Mouse (Mus musculus): ENCODE measurements around the gene Sfxn5. TPM values are rescaled to one million over a fixed set of nuclear protein-coding genes. Genes with fewer than 3 reads are reported as not detected.

Sfxn5 gene
- polyA plus RNA-seq, 1 experiment = 0.63 TPM

DNA sequence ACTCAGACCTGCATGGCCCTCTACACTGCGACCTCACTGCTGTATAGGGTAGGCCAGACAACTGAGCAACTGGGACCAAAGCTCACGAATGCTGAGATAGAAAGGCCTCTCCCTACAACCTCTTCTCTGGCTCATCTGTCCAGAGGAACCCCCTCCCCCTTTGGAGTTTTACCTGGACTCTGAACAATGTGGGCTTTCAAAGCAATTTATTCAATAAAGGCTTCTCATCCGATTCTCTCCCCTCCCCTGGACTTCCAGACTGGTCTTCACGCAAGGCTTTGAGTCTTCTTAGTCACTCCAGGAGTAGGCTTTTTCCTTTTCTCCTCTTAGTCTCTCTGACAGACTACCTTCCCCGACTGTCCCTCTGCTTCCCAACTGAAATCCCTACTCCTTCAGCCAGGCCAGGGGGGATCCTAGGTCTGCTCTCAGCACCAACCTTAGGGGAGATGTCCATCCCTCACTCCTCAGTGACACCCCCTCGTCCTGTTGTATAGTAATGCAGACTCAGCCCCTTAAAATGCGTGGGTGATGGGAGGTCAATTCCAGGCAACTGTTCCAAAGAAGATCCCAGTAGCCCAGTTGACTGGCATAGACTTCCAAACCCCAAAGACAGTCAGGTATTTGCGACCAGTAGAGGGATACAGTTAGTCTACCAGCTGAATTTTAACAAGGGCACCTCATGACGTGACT lies 141.3 kb downstream of the Sfxn5 start:
- no peak for TF ChIP-seq POLR2A (IDR thresholded peaks at IDR 0.05; ENCODE audit: low read depth, low read length)
- no peak for TF ChIP-seq CTCF (IDR thresholded peaks at IDR 0.05; ENCODE audit: extremely low read depth, insufficient read length, insufficient replicate concordance, low read depth, low read length)

DNA sequence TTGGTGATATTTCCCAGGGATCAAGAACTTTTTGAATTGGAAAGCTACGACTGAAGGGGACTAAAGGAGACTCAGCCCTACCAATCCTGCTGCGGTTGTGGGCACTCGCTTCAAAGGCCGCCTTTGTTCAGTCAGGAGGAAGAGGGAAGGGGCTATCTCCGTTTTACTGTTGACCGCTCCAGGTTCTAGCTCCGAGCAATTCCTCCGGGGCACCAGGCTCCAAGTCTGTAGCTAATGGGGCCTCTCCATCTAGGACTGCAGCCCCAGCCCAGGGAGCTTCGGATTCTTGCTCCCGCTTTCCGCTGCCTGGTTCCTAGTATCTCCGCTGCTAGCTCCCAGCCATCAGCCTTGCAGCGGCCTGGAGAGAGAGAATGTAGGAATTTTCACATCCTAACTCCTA lies 142.6 kb downstream of the Sfxn5 start:
- no peaks in the 10 kb centered on the region for H3K36me3 ChIP-seq (ENCODE audit: control insufficient read depth, insufficient read depth, low read length)
- peaks cover 84% of the 10 kb centered on the region for H3K27me3 ChIP-seq (ENCODE audit: control insufficient read depth, insufficient read depth, low read length)
- no peak overlapping the region for H3K27ac ChIP-seq (ENCODE audit: insufficient read depth, low read depth, low read length)
- TF ChIP-seq POLR2A (IDR thresholded peaks at IDR 0.05; ENCODE audit: low read depth, low read length) (no peak), CTCF (IDR thresholded peaks at IDR 0.05; ENCODE audit: extremely low read depth, insufficient read length, insufficient replicate concordance, low read depth, low read length) (no peak)
- H3K4me3 ChIP-seq (ENCODE audit: low read depth, low read length) = peak overlapping the region; percentile 19; the same call in 1 of the 2 replicates
- no peaks in the 10 kb centered on the region; the same call in 1 of the 2 replicates for H3K4me1 ChIP-seq (ENCODE audit: control insufficient read depth, insufficient read depth, insufficient read length, low read length)
- WGBS = 4% methylated on average over 13 of the region's 13 CpGs

More for the DNA sequence above, 141.3 kb downstream of the Sfxn5 start:
- Histone ChIP-seq H3K4me1 (ENCODE audit: control insufficient read depth, insufficient read depth, insufficient read length, low read length) (no peaks in the 10 kb centered on the region; the same call in 1 of the 2 replicates), H3K36me3 (ENCODE audit: control insufficient read depth, insufficient read depth, low read length) (no peaks in the 10 kb centered on the region), H3K4me3 (ENCODE audit: low read depth, low read length) (no peak overlapping the region), H3K27ac (ENCODE audit: insufficient read depth, low read depth, low read length) (no peak overlapping the region), H3K27me3 (ENCODE audit: control insufficient read depth, insufficient read depth, low read length) (peaks cover 72% of the 10 kb centered on the region)
- 51% methylated on average over 9 of the region's 9 CpGs for WGBS

DNA sequence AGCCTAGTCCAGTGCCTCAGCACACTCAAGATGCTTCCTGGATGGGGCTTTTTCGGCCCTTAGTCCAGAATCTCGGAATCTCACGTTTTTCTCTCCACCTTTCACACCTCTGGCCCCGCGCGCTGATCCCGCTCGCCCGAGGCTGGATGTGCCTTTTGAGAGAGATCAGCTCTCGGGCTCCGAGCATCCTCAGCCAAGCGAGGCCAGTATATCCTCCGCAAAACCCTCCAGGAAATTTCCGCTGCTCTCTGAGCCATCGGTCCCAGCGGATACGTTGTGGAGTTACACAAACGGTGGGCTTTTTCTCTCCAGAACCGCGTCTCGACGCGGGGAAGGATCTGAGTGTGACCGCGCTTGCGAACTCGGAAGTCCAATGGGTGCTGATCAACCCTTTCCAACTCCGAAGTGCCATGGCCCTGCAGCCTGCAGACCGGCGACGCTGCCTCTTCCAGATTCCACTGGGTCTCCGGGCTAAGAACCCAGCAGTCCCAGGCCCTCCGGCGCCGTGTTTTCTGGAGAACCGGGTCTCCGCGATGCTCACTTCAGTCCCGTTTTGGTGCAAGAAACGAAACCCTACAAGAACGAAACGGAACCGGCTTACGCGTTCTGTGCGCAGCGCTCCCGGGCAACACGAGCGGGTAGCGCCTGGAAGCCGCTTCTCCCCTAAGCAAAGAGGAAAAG lies 143.2 kb downstream of the Sfxn5 start:
- Histone ChIP-seq H3K27me3 (ENCODE audit: control insufficient read depth, insufficient read depth, low read length) (peaks cover 84% of the 10 kb centered on the region), H3K4me3 (ENCODE audit: low read depth, low read length) (peak overlapping the region; percentile 19), H3K27ac (ENCODE audit: insufficient read depth, low read depth, low read length) (no peak overlapping the region), H3K4me1 (ENCODE audit: control insufficient read depth, insufficient read depth, insufficient read length, low read length) (no peaks in the 10 kb centered on the region; the same call in 1 of the 2 replicates), H3K36me3 (ENCODE audit: control insufficient read depth, insufficient read depth, low read length) (no peaks in the 10 kb centered on the region)
- TF ChIP-seq CTCF (IDR thresholded peaks at IDR 0.05; ENCODE audit: extremely low read depth, insufficient read length, insufficient replicate concordance, low read depth, low read length) = no peak
- no peak for TF ChIP-seq POLR2A (IDR thresholded peaks at IDR 0.05; ENCODE audit: low read depth, low read length)
- 2% methylated on average over 52 of the region's 52 CpGs for WGBS

DNA sequence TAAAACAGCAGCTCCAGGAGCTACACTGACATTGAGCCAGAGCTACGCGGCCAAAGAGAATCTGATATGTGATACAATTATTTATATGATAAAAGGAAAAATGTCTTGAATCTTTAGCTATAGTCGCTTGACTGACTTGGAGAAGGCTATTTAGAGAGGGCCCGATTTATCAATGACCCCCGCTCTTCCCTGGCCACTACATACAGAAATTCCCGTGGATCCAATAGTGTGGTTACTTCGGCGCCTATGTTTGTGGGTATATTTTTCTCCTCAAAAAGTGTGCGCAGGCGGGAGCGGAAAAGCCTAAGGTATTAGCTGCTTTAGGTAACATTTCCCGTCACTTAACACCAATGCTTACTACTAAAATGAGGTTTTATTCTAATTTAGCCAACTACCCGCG lies 143.9 kb downstream of the Sfxn5 start:
- Histone ChIP-seq H3K4me3 (ENCODE audit: low read depth, low read length) (no peak overlapping the region), H3K27me3 (ENCODE audit: control insufficient read depth, insufficient read depth, low read length) (peaks cover 84% of the 10 kb centered on the region), H3K27ac (ENCODE audit: insufficient read depth, low read depth, low read length) (no peak overlapping the region), H3K4me1 (ENCODE audit: control insufficient read depth, insufficient read depth, insufficient read length, low read length) (no peaks in the 10 kb centered on the region; the same call in 1 of the 2 replicates), H3K36me3 (ENCODE audit: control insufficient read depth, insufficient read depth, low read length) (no peaks in the 10 kb centered on the region)
- WGBS = 12% methylated on average over 14 of the region's 14 CpGs
- no peak for TF ChIP-seq POLR2A (IDR thresholded peaks at IDR 0.05; ENCODE audit: low read depth, low read length)
- TF ChIP-seq CTCF (IDR thresholded peaks at IDR 0.05; ENCODE audit: extremely low read depth, insufficient read length, insufficient replicate concordance, low read depth, low read length) = no peak

DNA sequence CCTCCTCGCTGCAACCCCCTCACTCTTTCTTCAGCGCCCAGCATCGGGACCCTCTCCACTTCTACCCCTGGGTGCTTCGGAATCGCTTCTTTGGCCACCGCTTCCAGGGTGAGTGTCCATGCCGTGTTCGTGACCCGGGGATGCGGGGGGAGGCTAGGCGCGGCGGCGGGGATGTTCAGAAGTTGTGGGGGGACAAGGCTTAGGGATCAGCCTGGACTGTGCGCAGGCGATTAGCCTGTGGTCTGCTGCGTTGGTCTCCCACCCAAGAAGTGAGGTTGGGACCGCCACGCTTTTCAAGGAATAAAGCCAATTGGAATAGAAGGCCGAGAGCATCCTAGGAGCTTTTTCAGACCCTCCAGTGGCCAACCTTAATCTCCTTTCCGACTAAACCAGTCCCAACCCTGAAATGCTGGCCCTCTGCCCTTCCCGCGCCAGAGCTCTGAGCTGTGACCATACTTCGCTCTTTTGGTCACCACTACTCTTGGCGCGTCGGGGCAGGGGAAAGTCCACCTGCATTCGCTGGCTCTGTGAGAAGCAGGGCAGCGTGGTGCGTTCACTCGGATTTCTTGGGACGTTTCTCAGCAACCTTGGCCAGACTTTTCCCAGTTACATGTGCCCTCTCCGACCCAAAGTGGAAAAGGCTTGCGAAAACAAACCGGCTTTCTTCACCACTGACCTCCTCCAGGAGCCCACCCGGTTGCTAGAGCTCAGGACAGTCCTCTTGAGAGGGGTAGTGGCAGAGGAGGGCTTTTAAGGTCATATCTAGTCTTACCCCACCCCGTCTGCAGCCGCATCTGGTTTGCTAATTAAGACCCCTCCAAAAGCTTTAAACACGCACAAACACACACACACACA lies 144.7 kb downstream of the Sfxn5 start:
- Histone ChIP-seq H3K36me3 (ENCODE audit: control insufficient read depth, insufficient read depth, low read length) (no peaks in the 10 kb centered on the region), H3K27ac (ENCODE audit: insufficient read depth, low read depth, low read length) (no peak overlapping the region), H3K27me3 (ENCODE audit: control insufficient read depth, insufficient read depth, low read length) (peaks cover 77% of the 10 kb centered on the region), H3K4me3 (ENCODE audit: low read depth, low read length) (peak overlapping the region; percentile 33; the same call in 1 of the 2 replicates), H3K4me1 (ENCODE audit: control insufficient read depth, insufficient read depth, insufficient read length, low read length) (no peaks in the 10 kb centered on the region; the same call in 1 of the 2 replicates)
- no peak for TF ChIP-seq CTCF (IDR thresholded peaks at IDR 0.05; ENCODE audit: extremely low read depth, insufficient read length, insufficient replicate concordance, low read depth, low read length)
- WGBS = 4% methylated on average over 39 of the region's 39 CpGs

DNA sequence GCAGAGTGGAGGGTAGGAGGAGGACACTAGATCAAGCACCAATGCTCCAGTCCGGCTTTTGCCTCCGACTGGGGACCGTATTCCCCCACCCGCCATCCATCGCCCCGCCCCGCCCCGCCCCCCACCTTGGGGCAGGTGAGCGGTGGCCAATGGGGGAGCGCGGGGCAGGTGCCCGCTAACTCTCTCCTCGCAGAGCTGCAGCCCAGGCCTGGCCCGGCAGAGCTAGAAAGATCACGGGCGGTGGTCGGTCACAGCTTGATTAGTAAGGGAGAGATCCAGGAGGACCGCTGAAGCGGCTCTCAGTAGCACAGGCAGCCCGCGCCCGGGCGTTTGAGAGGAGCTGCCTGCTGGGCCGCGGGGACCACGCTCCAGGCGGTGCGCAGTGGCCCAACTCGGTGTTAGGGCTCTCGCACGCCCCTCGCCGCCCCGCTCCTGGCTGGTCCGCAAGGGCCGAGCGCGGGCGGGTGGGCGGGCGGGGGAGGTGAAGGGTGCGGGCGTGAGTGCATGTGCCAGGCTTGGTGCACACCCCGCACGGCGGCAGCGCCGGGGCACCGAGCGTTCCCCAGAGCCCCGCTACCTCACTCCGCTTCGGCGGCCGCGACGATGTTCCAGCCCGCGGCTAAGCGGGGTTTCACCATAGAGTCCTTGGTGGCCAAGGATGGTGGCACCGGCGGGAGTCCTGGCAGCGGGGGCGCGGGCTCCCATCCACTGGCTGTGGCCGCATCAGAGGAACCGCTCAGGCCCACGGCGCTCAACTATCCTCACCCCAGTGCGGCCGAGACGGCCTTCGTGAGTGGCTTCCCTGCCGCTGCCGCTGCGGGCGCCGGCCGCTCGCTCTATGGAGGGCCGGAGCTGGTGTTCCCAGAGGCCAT lies 145.6 kb downstream of the Sfxn5 start, which contains the start of gene Emx1:
TSS of gene Emx1 (plus strand) at position 99 of the 872 bp plus-strand sequence.
- TF ChIP-seq CTCF (IDR thresholded peaks at IDR 0.05; ENCODE audit: extremely low read depth, insufficient read length, insufficient replicate concordance, low read depth, low read length) = no peak
- TF ChIP-seq POLR2A (IDR thresholded peaks at IDR 0.05; ENCODE audit: low read depth, low read length) = no peak
- H3K27me3 ChIP-seq (ENCODE audit: control insufficient read depth, insufficient read depth, low read length) = peaks cover 70% of the 10 kb centered on the region
- no peak within 1 kb of the TSS for H3K27ac ChIP-seq (ENCODE audit: insufficient read depth, low read depth, low read length)
- H3K4me1 ChIP-seq (ENCODE audit: control insufficient read depth, insufficient read depth, insufficient read length, low read length) = no peaks in the 10 kb centered on the region; the same call in 1 of the 2 replicates
- H3K36me3 ChIP-seq (ENCODE audit: control insufficient read depth, insufficient read depth, low read length) = no peaks in the 10 kb centered on the region
- peak within 1 kb of the TSS; percentile 33; the same call in 1 of the 2 replicates for H3K4me3 ChIP-seq (ENCODE audit: low read depth, low read length)
- 1% methylated on average over 81 of the region's 81 CpGs for WGBS

All from small intestine, adult 2 months (tissue).